Mouse (Mus musculus) E14TG2a.4 (cell line): ENCODE measurements at regions not wholly inside any gene's neighbourhood (a gene's known extent, or its start where the extent isn't known, plus 50 kb on each side); places are given as distances from the start of the nearest gene placed in this dataset.

Experiments
- H3K27me3 ChIP-seq: 2 replicates; pipeline ENCODE4 v1.6.1; 2014; ENCODE audit warnings: low read length, control low read depth; ENCODE audit not compliant: insufficient read depth
- H3K36me3 ChIP-seq: 2 replicates; pipeline ENCODE4 v1.6.1; 2014; ENCODE audit warnings: low read length, control low read depth; ENCODE audit not compliant: insufficient read depth
- H3K4me1 ChIP-seq: replicated peaks from 2 replicates; pipeline ENCODE4 v1.6.1; 2014; ENCODE audit warnings: low read depth, low read length, control low read depth
- H3K4me3 ChIP-seq: replicated peaks from 2 replicates; pipeline ENCODE4 v1.5.1; 2014; ENCODE audit warnings: mild to moderate bottlenecking, low read length
- H3K9me3 ChIP-seq: 2 replicates; pipeline ENCODE4 v1.6.1; 2014; ENCODE audit warnings: low read length, control low read depth
- CTCF ChIP-seq: conservative IDR thresholded peaks from 2 replicates; pipeline ENCODE4 v1.5.1; 2014; ENCODE audit warnings: low read length
- NANOG ChIP-seq: IDR thresholded peaks from 2 replicates; pipeline ENCODE4 v1.6.1; 2014; ENCODE audit warnings: borderline replicate concordance, low read length, mixed read lengths
- POU5F1 ChIP-seq: IDR thresholded peaks from 2 replicates; pipeline ENCODE4 v1.6.1; 2014; ENCODE audit warnings: low read length, borderline replicate concordance

- no peaks in the 10 kb centered on the region for H3K36me3 ChIP-seq
- TF ChIP-seq NANOG (no peak), POU5F1 (no peak), CTCF (no peak)
- H3K9me3 ChIP-seq: no peaks in the 10 kb centered on the region
- no peak overlapping the region for H3K4me3 ChIP-seq
- peaks cover 15% of the 10 kb centered on the region; the same call in 1 of the 2 replicates for H3K27me3 ChIP-seq
- no peaks in the 10 kb centered on the region for H3K4me1 ChIP-seq
Observed at GRCm38 (mm10) chr1:88586128-88586527, 76.3 kb upstream of the Glrp1 start.

- Histone ChIP-seq H3K9me3 (no peaks in the 10 kb centered on the region), H3K27me3 (peaks cover 15% of the 10 kb centered on the region; the same call in 1 of the 2 replicates), H3K4me1 (no peaks in the 10 kb centered on the region), H3K4me3 (no peak overlapping the region), H3K36me3 (no peaks in the 10 kb centered on the region)
- TF ChIP-seq NANOG: no peak
- TF ChIP-seq CTCF: no peak
- TF ChIP-seq POU5F1: no peak
Observed at GRCm38 (mm10) chr1:88584515-88585033, 74.7 kb upstream of the Glrp1 start.

DNA sequence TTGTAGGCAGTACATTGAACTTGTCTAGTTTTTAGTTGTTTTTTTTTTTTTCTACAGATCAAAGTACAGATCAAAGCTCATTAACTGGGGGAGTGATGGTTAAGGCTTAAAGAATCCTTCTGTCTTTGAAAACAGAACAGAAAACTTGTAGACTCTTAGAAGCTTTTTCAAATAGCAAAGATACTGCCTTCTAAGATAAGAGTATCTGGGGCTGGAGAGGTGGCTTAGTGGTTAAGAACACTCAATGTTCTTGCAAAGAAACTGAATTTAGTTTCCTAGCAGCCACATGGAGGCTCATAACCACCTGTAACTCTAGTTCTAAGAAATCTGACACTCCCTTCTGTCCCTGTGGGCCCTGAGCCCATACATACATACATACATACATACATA lies 68.4 kb upstream of the Glrp1 start:
- Histone ChIP-seq H3K27me3 (peaks cover 8% of the 10 kb centered on the region; the same call in 1 of the 2 replicates), H3K9me3 (peaks cover 12% of the 10 kb centered on the region)
- TF ChIP-seq POU5F1: no peak
- TF ChIP-seq NANOG: no peak
- TF ChIP-seq CTCF: no peak

GRCm38 (mm10) chr1:88577498-88578230 lies 67.8 kb upstream of the Glrp1 start:
- H3K9me3 ChIP-seq: peaks cover 12% of the 10 kb centered on the region
- TF ChIP-seq CTCF (no peak), POU5F1 (no peak), NANOG (no peak)

More for the DNA sequence above, 68.4 kb upstream of the Glrp1 start:
- no peaks in the 10 kb centered on the region for H3K36me3 ChIP-seq
- peaks cover 21% of the 10 kb centered on the region for H3K4me1 ChIP-seq
- no peak overlapping the region for H3K4me3 ChIP-seq

DNA sequence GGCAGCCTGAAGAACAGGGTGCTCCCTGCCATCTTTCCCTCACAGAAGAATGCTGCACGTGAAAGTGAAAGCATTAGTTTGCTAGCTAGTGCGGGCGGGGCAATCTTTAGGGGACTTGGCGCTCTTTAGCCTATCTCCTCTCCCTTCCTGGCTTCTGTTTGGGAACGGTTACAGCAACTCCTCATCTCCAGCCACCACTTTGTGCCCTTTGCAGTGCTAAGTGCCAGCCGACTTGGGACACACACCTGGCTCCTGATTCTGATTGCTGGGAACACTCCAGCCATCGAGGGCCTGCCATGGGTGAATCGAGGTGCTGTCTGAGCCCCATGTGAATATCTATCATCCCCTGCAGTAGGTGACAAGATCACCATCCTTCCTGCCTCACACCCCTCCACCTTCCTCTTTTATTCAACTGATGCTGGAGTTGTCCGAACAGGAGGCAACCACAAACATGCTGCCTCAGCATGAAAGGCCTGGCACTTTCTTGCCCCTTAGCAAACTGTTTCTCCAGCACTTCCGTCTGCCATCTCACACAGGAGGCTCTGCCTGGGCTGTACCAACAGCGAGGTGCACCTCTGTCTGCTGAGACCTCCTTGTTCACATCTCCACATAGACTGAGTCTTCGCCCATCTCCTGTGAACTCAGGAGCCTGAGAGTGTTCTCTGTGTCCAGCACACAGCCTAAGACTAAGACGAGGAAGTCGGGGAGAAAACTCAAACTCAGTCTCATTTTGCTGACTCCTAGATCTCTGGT lies 66.2 kb upstream of the Glrp1 start:
- peaks cover 5% of the 10 kb centered on the region; the same call in 1 of the 2 replicates for H3K27me3 ChIP-seq
- peaks cover 21% of the 10 kb centered on the region for H3K4me1 ChIP-seq
- H3K4me3 ChIP-seq: no peak overlapping the region
- peaks cover 28% of the 10 kb centered on the region for H3K9me3 ChIP-seq
- no peaks in the 10 kb centered on the region for H3K36me3 ChIP-seq
- TF ChIP-seq POU5F1 (no peak), CTCF (no peak)

More at GRCm38 (mm10) chr1:88577498-88578230, 67.8 kb upstream of the Glrp1 start:
- H3K4me1 ChIP-seq: peaks cover 21% of the 10 kb centered on the region
- H3K4me3 ChIP-seq: no peak overlapping the region
- H3K27me3 ChIP-seq: peaks cover 8% of the 10 kb centered on the region; the same call in 1 of the 2 replicates
- no peaks in the 10 kb centered on the region for H3K36me3 ChIP-seq

GRCm38 (mm10) chr1:88575291-88575690 lies 65.4 kb upstream of the Glrp1 start:
- Histone ChIP-seq H3K36me3 (no peaks in the 10 kb centered on the region), H3K4me3 (no peak overlapping the region), H3K27me3 (peaks cover 5% of the 10 kb centered on the region; the same call in 1 of the 2 replicates), H3K4me1 (peaks cover 21% of the 10 kb centered on the region), H3K9me3 (peaks cover 36% of the 10 kb centered on the region)
- TF ChIP-seq POU5F1: no peak

- TF ChIP-seq NANOG (no peak), CTCF (no peak), POU5F1 (no peak)
- peaks cover 5% of the 10 kb centered on the region; the same call in 1 of the 2 replicates for H3K27me3 ChIP-seq
- H3K4me3 ChIP-seq: no peak overlapping the region
- peaks cover 16% of the 10 kb centered on the region for H3K4me1 ChIP-seq
- H3K9me3 ChIP-seq: peaks cover 43% of the 10 kb centered on the region
- no peaks in the 10 kb centered on the region for H3K36me3 ChIP-seq
Observed at GRCm38 (mm10) chr1:88572161-88572560, 62.3 kb upstream of the Glrp1 start.

DNA sequence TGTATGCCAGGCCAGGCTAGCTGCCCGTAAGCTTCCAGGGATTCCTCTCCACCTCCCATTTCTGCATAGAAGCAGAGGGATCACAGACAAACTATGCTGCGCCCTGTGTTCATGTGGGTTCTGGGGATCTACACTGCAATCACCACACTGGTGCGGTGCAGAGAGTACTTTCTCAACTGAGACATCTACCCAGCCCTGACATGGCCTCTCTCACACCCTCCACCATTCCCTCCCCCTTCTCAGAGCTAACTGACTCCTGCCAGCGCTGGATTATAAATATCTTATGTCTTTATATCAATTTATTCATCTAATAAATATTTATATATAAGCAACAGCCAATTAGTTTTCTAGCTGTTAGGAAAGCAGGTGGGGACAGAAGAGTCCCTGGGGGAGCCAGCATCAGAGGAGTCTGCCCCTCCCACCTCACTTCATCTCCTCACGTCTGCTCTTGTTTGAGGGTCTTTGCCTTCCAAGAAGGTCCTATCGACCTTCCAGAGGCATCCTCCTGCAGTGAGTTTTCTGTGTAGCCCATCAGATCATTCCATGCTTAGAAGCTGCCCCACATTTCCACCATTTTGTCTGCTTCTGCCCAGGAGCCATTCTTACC lies 58.7 kb upstream of the Glrp1 start:
- Histone ChIP-seq H3K36me3 (no peaks in the 10 kb centered on the region), H3K4me1 (no peaks in the 10 kb centered on the region), H3K27me3 (no peaks in the 10 kb centered on the region; the same call in 1 of the 2 replicates), H3K9me3 (peaks cover 42% of the 10 kb centered on the region), H3K4me3 (no peak overlapping the region)
- no peak for TF ChIP-seq POU5F1
- no peak for TF ChIP-seq CTCF
- no peak for TF ChIP-seq NANOG

GRCm38 (mm10) chr1:88567198-88567597 lies 57.3 kb upstream of the Glrp1 start:
- Histone ChIP-seq H3K36me3 (no peaks in the 10 kb centered on the region), H3K4me3 (no peak overlapping the region), H3K27me3 (no peaks in the 10 kb centered on the region; the same call in 1 of the 2 replicates), H3K4me1 (no peaks in the 10 kb centered on the region), H3K9me3 (peaks cover 34% of the 10 kb centered on the region)
- TF ChIP-seq CTCF (no peak), NANOG (no peak), POU5F1 (no peak)
